Mouse (Mus musculus) E14TG2a.4 (cell line): ENCODE data around the gene Kiss1r.

Source experiments
- H3K27me3 ChIP-seq: 2 replicates; pipeline ENCODE4 v1.6.1; 2014; ENCODE audit warnings: low read length, control low read depth; ENCODE audit not compliant: insufficient read depth
- H3K36me3 ChIP-seq: 2 replicates; pipeline ENCODE4 v1.6.1; 2014; ENCODE audit warnings: low read length, control low read depth; ENCODE audit not compliant: insufficient read depth
- H3K4me1 ChIP-seq: replicated peaks from 2 replicates; pipeline ENCODE4 v1.6.1; 2014; ENCODE audit warnings: low read depth, low read length, control low read depth
- H3K4me3 ChIP-seq: replicated peaks from 2 replicates; pipeline ENCODE4 v1.5.1; 2014; ENCODE audit warnings: mild to moderate bottlenecking, low read length
- H3K9me3 ChIP-seq: 2 replicates; pipeline ENCODE4 v1.6.1; 2014; ENCODE audit warnings: low read length, control low read depth
- CTCF ChIP-seq: conservative IDR thresholded peaks from 2 replicates; pipeline ENCODE4 v1.5.1; 2014; ENCODE audit warnings: low read length
- NANOG ChIP-seq: IDR thresholded peaks from 2 replicates; pipeline ENCODE4 v1.6.1; 2014; ENCODE audit warnings: borderline replicate concordance, low read length, mixed read lengths
- POU5F1 ChIP-seq: IDR thresholded peaks from 2 replicates; pipeline ENCODE4 v1.6.1; 2014; ENCODE audit warnings: low read length, borderline replicate concordance

The Kiss1r gene

GRCm38 (mm10) chr10:79926491-79927323, 9.9 kb downstream of the Kiss1r start, which contains the start of gene Arid3a:
Gene Arid3a (plus strand): TSS chr10:79927043.
- Histone ChIP-seq H3K4me3 (peak within 1 kb of the TSS; percentile 91), H3K4me1 (peaks cover 59% of the 10 kb centered on the region), H3K27me3 (peaks cover 55% of the 10 kb centered on the region), H3K36me3 (peaks cover 10% of the 10 kb centered on the region; the same call in 1 of the 2 replicates), H3K9me3 (0 out of 2 replicates have a peak, but pooled peaks cover 2% of the 10 kb centered on the region)
- TF ChIP-seq POU5F1 (no peak), CTCF (no peak), NANOG (no peak)

- H3K4me1 ChIP-seq: peaks cover 56% of the 10 kb centered on the region
- peaks cover 48% of the 10 kb centered on the region for H3K27me3 ChIP-seq
- H3K36me3 ChIP-seq: peaks cover 14% of the 10 kb centered on the region; the same call in 1 of the 2 replicates
- peak overlapping the region; percentile 91 for H3K4me3 ChIP-seq
- H3K9me3 ChIP-seq: 0 out of 2 replicates have a peak, but pooled peaks cover 2% of the 10 kb centered on the region
- TF ChIP-seq CTCF (no peak), POU5F1 (no peak), NANOG (no peak)
These were observed 10.7 kb downstream of the Kiss1r start for GRCm38 (mm10) chr10:79927324-79928029.

GRCm38 (mm10) chr10:79928030-79928694, 11.4 kb downstream of the Kiss1r start:
- no peak for TF ChIP-seq NANOG
- no peak for TF ChIP-seq POU5F1
- TF ChIP-seq CTCF: no peak
- Histone ChIP-seq H3K9me3 (0 out of 2 replicates have a peak, but pooled peaks cover 2% of the 10 kb centered on the region), H3K4me3 (peak overlapping the region; percentile 91), H3K36me3 (peaks cover 14% of the 10 kb centered on the region; the same call in 1 of the 2 replicates), H3K27me3 (peaks cover 41% of the 10 kb centered on the region), H3K4me1 (peaks cover 57% of the 10 kb centered on the region)

GRCm38 (mm10) chr10:79928907-79929701, 12.3 kb downstream of the Kiss1r start:
- peaks cover 14% of the 10 kb centered on the region; the same call in 1 of the 2 replicates for H3K36me3 ChIP-seq
- H3K4me1 ChIP-seq: peaks cover 56% of the 10 kb centered on the region
- H3K4me3 ChIP-seq: no peak overlapping the region
- peaks cover 35% of the 10 kb centered on the region for H3K27me3 ChIP-seq
- no peak for TF ChIP-seq CTCF
- no peak for TF ChIP-seq POU5F1
- TF ChIP-seq NANOG: no peak
- H3K9me3 ChIP-seq: 0 out of 2 replicates have a peak, but pooled peaks cover 2% of the 10 kb centered on the region

- Histone ChIP-seq H3K4me3 (no peak overlapping the region), H3K9me3 (0 out of 2 replicates have a peak, but pooled peaks cover 2% of the 10 kb centered on the region), H3K4me1 (peaks cover 57% of the 10 kb centered on the region), H3K36me3 (peaks cover 14% of the 10 kb centered on the region; the same call in 1 of the 2 replicates), H3K27me3 (peaks cover 34% of the 10 kb centered on the region)
- TF ChIP-seq POU5F1 (no peak), CTCF (no peak), NANOG (no peak)
These were observed 13.4 kb downstream of the Kiss1r start for GRCm38 (mm10) chr10:79929967-79930825.

GRCm38 (mm10) chr10:79930826-79931186, 14.0 kb downstream of the Kiss1r start:
- H3K9me3 ChIP-seq: 0 out of 2 replicates have a peak, but pooled peaks cover 2% of the 10 kb centered on the region
- TF ChIP-seq POU5F1: no peak
- no peak for TF ChIP-seq CTCF
- no peak for TF ChIP-seq NANOG
- H3K4me1 ChIP-seq: peaks cover 58% of the 10 kb centered on the region
- H3K36me3 ChIP-seq: peaks cover 14% of the 10 kb centered on the region; the same call in 1 of the 2 replicates
- peaks cover 34% of the 10 kb centered on the region for H3K27me3 ChIP-seq
- no peak overlapping the region for H3K4me3 ChIP-seq
